Mouse (Mus musculus) adrenal gland, postnatal 14 days (tissue): ENCODE results near the gene Rbfox3. TPM values are rescaled to one million over a fixed set of nuclear protein-coding genes. Genes with fewer than 3 reads are reported as not detected.

Source experiments
- DNase-seq: peaks from one replicate; pipeline ENCODE4 v3.0.0; 2021; ENCODE audit warnings: mixed read lengths
- total RNA-seq: library from RNA; stranded (reverse); gene quantifications from 2 replicates; pipeline ENCODE4 v1.2.3, GENCODE M21; 2021

Rbfox3 gene
- total RNA-seq, 1 experiment from 2014 or later: 5.0 TPM

DNA sequence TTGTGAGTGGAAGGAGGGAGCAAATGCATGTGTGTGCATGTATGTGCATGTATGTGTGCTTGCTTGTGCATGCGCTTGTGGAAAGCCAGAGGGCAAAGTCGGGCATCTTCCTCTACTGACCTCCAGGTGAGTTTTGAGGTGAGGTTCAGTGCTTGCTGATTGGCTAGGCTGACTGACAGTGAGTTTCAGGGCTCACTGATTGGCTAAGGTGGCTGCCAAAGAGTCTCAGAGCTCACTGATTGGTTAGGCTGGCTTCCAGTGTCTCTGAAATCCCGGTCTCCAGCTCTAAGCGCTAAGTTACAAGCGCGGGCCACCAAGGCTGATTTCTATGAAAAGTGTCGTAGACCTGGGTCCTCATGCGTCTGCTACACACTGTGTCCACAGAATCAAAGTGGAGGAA, 185.0 kb downstream of the Rbfox3 start:
- no peak for DNase-seq

DNA sequence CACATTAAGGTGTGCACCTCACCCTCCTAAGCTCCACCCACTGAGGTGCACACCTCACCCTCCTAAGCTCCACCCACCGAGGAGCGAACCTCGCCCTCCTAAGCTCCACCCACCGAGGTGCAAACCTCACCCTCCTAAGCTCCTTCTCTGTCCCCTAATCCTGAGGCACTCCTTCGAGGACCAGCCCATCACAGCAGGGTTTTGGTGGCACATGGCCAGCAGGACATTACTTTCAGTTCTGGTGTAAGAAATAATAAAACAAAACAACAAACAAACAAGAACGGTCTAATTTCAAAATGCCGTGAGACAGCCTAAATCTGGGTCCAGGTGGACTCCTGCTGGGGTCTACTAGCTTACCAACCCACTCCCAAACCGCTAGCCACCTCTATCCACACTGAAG, 187.0 kb downstream of the Rbfox3 start:
- DNase-seq: no peak

DNA sequence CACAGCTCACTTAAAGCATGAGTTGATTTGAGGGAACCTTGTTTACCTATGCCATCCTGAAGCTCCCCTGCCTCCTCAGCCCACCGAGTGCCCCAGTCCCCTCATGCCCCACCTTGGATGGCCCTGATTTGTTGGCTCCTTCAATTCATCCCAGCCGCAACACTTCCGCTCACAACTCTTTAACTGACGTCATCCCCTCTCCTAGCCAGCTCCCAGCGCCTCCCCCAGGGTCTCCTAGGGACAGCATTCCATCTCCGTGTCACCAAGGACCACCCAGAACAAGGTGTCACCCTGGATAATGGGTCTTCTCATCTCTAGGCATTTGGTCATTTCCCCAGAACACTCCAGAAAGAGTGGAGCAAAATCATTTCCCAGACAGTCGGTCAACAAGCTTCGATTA, 188.2 kb downstream of the Rbfox3 start:
- DNase-seq: no peak

DNA sequence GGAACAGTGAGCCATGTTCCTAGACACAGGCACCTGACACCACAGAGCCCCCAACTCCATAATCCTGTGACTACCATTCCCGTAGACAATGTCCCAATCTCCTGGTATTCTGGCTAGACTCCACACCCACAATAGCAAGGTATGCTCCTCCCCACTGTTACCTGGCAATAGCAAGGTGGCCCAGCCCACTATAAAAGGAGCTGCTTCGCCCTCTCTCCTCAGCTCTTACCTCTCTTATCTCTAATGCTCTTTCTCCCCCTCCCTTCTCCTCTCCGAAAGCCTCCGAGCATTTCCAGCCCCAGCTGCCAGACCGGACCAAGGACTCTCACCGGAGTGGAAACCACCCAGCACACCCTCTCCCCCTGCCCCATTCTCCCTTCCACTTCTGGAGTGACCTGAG, 189.5 kb downstream of the Rbfox3 start:
- no peak for DNase-seq

DNA sequence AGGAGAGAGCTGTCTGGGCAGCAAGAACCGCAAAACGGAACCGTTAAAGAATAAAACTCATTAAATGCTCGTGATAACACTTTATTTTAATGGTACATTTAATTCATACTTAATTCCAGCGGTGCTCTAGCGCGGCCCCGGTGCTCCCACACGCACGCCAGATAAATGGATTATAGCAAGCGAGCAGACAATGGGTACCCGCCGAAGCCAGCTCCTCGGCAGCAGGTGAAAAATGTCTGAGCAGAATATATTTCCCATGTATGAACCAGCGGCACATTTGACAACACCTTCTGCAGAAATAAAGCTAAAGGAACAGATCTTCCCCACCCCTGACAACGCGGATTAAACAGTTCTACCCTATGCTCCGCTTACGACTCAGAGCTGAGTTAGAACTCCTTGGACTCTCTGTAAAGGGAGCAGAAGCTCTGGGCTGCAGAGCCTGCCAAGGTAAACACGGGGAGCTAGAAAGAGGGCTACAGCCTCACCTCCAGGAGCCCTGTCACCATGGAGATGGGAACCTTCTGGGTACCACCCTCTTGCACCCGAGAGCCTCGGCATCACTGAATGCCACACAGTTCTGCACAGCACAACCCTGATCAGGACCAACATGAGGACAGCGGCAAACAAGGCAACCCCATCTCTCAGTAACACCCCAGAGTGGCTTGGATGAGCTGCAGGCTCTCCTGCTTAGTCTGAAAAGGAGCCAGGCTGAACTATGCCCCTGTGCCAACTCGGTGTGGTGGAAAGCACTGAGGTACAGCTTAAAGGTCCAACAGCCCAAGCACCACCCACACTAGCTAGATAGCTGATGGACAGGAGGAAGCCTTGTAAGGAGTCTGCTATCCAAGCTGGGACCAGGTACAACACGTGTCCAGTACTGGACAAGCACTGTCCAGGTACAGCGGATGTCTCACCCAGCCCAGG, 196.5 kb downstream of the Rbfox3 start:
- DNase-seq: no peak

DNA sequence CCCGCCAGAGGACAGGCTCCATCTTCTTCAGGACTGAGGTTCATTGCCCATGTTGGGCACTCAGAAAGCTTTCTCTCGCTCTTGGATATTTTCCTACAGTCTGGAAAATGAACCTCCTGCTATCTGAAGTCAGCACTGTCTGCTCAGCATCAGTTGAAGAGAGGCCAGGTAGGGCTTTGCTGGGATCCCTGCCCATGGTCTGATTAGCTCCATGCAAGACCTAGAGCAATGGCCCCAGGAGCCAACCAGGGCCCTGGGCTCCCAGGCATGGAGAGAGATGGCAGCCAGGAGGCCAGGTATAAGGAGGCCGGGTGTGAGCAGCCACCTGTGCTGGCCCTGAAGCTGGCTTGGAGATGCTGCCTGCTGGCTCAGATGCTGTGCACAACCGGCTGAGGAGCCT, 198.6 kb downstream of the Rbfox3 start:
- no peak for DNase-seq

DNA sequence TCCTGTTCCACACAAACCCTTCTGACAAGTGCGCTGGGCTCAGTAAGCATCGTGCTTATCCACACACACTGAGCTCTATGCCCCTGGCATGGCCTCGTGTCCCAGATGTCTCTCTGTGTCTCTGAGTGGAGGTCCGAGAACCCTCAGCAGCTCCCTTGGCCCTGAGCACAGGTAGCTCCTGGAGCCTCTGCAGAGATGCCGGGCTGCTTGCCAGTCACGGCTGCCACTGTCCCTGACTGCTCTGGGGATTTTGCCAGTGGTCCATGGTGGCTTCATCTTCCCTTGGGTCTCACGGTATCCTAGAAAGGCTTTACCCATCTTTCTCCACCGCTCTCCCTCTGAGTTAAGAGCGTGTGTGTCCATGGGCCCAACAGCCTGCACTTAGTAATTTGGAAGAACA, 199.3 kb downstream of the Rbfox3 start:
- no peak for DNase-seq

DNA sequence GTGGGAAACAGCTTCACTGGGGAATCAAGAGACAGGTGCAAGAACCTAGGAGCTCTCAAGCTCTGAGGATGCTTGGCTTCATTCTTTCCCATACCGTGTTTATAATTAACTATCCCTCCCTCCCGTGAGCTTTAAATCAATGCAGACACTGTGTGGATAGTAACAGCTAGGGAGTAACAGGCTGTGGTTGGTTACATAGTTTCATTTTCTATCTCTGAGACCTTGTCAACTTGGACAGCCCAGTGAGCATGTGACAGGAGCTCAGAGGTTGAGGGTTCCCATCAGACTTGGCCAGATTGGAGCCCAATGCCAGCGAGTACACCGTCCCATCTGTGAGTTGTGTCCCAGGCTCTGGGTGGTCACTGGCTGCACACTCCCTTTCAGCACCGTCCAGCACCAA, 201.4 kb downstream of the Rbfox3 start:
- DNase-seq: no peak

DNA sequence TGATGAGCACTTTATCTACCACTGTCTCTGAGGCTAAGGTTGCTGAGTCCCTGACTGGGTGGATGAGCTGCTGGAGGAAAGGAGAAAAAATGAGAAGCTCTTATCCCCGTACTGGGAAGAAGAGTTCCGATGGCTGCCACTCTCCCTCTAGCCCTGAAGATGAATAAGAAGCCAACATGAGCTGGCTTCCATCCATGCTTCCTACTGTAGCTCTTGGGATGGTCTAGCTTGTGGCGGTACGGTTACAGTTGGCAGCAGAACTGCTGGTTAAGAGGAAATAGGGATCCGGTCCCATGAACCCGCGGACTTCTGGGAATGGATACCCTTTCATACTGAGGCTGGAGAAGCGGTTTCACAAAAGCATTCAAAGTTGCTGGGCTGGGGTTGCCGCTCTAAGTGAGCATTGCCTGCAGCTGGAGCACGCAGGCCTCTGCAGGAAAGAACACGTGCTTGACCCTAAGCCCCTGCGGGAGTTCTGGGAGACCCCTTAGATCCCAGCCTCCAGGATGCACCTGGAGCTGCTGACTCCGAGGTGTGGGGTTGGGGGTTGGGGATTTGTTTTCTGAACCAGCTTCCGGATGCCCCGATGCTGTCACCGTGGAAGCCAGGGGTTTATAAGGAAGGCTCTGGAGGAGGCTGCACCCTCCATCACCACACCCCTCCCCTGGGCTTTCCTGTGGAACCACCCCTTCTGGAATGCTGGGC, 215.0 kb downstream of the Rbfox3 start:
- no peak for DNase-seq

DNA sequence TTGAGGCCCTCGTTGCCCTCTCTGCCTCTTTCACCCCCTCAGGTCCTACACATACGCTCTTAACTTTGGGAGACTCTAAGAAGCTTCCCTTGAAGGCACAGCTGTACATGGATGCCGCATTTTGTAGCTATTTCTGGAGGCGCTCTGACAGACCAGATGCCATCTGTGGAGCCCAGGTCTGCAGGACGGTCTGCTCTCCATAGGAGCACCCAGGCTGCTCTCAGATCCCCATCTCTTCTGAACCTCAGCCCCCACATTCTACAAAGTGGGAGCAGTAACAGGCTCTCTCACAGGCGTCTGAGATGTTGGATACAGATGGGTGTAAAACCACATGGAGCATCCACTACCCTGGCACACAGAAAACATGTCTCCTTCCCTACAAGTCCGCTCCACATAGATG, 218.1 kb downstream of the Rbfox3 start:
- no peak for DNase-seq

DNA sequence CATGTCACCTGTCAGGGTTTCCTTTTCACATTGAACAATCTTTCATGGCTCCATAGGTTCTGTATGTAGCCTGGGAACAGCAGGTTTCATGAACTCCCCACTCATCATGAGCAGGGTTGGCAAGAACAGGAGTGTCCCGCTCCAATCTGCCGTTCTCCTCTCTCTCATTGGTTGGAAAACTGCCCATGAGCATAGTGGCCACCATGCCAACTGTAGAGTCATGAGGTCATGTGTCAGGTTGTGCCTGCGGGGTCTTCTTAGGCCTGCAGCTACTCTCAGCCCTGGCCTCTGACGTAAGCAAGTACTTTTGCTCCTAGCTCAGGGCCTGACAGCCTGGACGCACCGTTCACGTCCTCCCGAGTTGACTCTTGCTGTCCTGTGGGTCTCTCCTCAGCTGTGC, 221.1 kb downstream of the Rbfox3 start:
- no peak for DNase-seq

DNA sequence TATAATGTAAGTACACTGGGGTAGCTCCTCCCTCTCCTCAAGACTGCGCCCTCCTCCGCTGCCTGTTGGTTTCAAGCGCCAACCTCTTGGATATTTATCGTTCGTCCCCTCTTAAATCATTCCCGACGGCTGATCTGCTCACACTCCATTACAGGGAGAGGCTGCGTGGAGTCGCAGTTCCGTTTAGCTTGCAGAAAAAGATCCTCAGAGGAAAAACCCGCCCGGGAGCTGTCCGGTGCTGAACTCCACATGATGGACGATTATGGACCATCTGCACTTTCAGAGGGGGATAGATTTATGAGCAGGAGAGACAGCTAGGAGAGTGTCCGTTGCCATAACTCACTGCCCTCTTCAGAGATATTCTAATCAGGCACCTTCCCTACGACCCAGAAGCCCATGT, 226.0 kb downstream of the Rbfox3 start:
- DNase-seq: peak; percentile 50

DNA sequence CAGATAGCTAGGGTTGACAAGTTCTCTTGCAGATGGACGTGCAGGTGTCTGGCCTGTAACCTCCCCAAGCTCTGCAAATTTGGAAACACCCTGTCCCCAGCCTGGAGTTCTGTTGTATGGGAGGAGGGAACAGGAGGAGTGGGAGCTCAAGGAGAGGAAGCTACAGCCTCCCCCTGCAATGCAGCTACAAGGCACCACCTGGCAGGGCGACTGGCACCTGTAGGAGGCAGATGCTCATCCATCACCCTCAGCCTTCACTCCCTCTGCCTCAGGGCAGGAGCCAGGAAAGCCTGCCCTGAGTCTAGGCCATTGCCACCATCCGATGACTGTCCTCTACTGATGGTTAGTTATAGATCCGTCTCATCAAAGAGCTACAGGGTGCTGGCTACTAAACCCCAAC, 226.7 kb downstream of the Rbfox3 start:
- DNase-seq: no peak

DNA sequence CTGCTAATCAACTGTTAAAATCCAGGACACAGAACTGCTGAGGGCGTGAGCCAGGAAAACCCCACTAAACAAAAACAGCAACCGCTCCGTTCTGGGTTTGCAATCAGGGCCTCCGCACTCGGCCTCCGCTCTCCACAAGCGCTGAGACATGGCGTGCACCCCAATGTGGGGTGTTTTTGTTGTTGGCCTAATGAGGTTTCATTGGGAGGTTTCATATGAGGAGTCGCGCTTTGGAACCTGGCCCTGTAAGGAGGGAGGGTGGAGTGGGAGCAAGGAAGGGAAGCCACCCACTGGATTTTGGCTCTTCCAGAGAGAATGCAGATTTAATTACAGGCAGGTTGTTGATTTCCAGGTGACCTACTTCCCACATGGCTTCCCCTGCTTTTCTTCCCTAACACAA, 230.7 kb downstream of the Rbfox3 start:
- DNase-seq: no peak

DNA sequence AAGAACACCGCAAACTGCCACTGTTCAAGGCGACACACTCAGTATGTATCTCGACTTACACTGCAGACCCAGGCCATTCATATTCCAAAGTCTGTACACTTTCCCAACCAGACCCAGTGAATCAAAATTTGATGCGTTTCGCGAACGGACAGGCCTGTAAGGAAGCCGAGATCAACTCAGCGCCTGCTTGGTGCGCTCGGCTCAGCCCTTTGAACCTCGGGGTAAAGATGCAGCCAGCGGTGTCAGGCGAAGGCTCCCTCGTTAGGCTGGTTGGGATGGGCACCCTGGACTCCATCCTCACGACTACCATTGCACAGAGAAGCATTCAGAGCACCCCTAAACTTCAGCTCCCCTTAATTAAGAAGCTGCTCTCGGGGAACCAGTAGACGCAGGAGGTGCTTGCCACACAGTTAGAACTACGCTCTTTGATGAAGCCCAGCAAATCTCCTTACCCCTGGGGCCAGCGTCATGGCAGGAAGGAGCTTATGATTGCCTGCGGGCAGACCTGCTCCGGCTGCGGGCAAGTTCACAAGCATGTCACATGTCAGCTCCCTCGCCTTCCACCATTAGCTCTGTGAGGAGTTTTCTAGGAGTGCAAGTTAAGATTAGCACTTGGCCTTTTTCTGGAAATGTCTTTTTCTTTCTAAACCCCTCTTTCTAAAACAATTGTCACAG, 231.5 kb downstream of the Rbfox3 start:
- no peak for DNase-seq

DNA sequence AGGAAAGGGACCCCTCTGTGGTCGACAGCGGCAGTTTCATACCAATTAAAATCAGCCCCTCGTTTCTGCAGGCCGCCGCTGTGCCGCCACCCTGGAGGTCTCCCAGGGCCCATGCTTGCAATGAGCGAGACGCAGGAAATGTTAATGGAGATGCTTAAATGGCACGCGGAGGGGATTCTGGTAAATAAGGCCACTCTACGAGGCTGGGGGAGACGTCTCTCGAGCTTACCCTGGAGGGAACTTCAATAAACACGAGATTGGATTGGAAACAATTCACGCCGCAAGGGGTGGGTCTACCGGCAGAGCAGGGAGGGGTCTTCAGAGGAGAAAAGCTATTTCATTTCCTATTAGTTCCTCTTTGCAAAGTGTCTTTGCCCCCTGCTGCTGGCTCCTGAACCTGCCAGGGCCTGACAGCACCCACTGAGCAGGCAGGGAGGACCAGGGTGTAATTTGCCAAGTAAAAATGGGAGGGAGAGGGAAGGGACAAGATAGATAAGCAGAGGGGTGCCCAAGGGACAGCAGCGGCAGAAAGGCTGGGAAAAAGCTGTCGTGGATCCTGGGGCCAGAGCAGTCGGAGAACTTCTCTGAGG, 232.8 kb downstream of the Rbfox3 start:
- no peak for DNase-seq

DNA sequence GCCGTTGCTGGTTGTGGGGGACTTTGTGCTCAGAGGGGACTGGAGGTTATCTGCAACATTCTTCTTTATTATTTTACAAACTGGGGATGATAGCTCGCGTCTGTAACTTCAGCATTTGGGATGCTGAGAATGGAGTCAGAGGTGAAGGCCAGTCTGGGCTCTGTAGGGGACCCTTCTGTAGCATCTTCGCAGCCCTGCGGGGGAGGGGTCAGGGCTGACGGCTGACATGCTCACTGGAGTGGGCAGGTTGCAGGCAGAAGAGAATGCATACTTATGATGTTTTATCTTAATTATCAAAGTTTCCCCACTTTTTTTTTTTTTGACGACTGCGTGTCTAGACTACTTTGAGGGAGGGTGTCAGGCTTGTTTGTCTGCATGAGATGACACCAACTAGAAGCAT, 234.1 kb downstream of the Rbfox3 start:
- no peak for DNase-seq

DNA sequence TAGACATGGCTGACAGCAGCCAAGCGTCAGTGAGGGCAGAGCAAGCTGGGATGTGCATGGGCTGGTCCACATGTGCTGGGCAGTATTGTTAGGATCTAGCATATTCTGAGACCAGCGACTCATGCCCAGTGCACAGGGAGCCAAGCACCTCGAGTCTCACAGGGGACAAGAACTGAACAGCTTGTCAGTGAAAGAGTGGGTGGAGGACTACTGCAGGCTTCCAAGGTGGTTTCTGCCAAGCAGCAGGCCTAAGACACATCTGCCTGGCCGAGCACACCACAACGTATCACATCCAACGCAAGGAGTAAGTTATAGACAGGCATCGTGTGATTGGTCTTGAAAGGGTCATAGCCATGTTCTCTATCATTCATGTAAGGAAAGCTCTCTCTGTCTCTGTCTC, 235.0 kb downstream of the Rbfox3 start:
- no peak for DNase-seq

DNA sequence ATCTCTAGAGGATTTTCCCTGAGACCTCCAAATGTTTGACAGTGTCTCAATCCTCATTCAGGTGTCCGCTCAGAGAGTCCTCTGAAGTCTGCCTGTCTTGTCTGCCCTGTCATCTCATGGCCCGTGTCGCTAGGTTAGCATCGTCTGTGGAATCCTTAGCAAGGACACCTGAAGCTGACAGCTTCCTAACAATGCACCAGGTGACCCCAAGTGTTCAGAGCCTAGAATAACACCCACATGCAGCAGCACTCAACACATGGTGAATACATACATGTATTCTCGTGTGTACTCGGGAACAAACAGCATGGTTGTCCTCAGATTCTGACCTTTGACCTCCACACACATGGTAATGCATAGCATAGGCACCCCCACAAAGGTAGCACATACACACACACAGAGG, 239.4 kb downstream of the Rbfox3 start:
- DNase-seq: no peak

DNA sequence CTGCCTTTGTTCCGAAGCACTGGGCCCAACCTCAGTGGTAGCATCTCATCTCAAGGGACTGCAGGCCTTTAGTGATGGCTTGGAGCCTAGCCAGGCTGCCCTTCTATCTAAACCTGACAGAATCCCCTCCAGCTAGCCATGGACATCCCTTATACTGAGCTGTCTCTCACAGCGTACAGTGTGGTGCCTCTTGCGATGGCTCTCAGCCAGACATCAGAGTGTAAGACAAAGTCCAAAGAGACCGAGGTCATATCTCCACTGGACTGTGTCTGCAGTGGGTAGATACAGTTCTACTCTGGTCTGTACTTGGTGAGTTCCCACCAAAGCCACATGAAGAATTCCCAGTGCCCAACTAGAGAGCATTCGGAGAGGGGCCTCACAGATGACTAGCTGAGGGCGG, 240.2 kb downstream of the Rbfox3 start:
- DNase-seq: no peak

DNA sequence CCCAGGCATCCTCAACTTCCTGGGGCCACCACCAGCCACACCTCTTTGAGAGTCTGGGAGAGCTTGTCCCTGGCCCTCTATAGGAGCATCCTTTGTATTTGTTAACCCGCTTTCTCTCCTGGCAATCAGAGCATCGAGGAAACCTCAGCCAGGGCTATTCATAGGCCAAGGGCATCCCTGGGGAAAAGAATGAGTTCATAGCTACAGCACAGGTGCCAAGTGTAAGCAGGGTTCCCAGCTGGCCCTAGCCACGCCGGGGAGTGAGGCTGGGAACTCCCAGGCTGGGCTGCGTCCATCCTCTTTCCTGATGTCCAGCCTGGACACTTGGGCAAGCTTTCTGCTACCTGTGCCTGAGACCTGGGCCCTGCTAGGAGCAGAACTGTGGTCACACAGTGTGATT, 241.6 kb downstream of the Rbfox3 start:
- peak; percentile 48 for DNase-seq

DNA sequence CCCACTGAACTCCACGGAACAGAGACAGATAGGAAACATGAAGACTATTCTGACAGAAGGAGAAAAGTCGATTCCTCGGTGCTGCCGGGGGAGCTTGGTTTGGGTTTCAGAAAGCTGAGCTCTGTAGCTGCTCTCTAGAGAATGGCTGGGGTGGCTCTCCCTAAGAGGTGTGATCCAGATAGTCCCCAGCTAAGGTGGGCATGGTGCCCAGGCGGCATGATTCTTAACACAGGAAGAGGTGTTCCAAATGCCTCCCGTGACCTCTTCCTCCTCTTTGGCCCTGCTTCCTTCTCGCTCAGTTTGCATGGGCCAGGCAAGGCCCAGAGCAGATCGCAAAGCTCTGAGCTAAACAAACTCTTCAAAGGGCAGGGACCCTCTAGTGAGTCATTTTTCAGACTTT, 243.0 kb downstream of the Rbfox3 start:
- DNase-seq: peak; percentile 50

DNA sequence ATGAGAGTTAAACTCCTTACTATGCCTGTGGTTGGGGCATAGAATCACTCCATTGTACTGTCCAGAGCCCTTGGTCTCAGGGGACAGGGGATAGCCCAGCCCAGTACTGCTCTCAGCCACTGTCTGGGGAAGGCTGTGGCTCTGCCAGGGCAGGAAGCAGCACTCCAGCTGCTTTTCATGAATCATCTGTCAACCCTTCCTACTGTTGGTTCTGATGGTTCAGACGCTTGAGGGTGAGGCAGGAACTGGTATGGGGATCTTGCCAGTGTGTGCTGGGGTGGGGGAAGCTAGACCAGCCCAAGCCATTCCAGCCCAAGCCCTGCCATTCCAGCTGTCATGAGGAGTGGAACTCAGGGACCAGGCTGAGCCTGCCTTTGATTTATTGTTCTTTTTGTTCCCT, 243.5 kb downstream of the Rbfox3 start:
- peak; percentile 20 for DNase-seq
